Mouse (Mus musculus): ENCODE results near the gene Them5. TPM values are rescaled to one million over a fixed set of nuclear protein-coding genes. Genes with fewer than 3 reads are reported as not detected.

Them5 gene
- polyA plus RNA-seq, 1 experiment from 2014 or later, result 0.11 TPM

DNA sequence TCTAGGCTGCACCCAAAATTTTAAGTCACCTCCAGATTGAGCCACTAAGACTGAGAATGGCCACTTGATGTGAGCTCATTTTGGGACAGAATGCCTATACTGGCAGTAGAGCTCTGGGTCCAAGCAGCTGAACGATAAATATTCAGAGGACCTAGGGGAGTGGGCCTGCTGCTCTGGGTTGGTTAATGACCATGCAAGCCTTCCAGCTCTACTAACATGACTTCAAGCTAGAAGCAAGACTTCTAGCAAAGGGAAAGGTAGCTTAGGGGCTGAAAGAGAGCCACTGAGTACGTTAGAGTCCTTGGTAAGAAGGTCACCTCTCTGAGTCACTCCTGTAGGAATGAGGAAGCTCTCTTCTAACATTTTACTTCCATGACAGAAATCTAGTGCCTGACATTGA lies 50.2 kb downstream of the Them5 start:
- Histone ChIP-seq H3K4me3 (no peak overlapping the region), H3K36me3 (replicated peaks) (no peaks in the 10 kb centered on the region), H3K4me1 (no peaks in the 10 kb centered on the region), H3K27me3 (replicated peaks; ENCODE audit: low read depth, poor library complexity, severe bottlenecking) (peaks cover 16% of the 10 kb centered on the region), H3K27ac (replicated peaks) (no peak overlapping the region), H3K9me3 (no peaks in the 10 kb centered on the region)
- 88% methylated on average over 2 of the region's 2 CpGs for WGBS
- no peak for DNase-seq (ENCODE audit: low spot score)

GRCm38 (mm10) chr3:94393049-94393448 lies 51.1 kb downstream of the Them5 start:
- Histone ChIP-seq H3K36me3 (replicated peaks) (no peaks in the 10 kb centered on the region), H3K27me3 (replicated peaks; ENCODE audit: low read depth, poor library complexity, severe bottlenecking) (peaks cover 25% of the 10 kb centered on the region), H3K4me1 (no peaks in the 10 kb centered on the region), H3K27ac (replicated peaks) (no peak overlapping the region), H3K4me3 (no peak overlapping the region), H3K9me3 (no peaks in the 10 kb centered on the region)
- DNase-seq (ENCODE audit: low spot score), result no peak
- WGBS, result 72% methylated on average over 4 of the region's 4 CpGs

DNA sequence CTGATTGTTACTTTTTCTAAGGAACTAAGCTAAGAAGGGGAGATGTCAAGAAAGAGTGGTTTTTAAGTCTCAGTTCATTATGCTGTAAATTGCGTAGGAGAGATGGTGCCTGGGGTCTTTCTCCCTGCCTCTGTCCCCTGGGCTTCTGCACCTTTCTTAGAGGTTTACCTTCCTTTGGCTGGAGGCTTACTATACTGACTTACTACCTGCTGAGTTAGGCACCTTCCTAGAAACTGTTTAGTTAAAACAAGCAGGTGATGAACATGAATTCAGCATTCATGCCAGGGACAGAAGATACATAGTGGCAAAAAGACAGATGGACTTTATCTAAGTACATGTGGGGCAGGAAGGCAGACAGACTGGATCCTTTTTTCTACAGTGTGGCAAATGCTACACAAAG lies 54.4 kb downstream of the Them5 start:
- Histone ChIP-seq H3K27ac (replicated peaks) (no peak overlapping the region), H3K9me3 (no peaks in the 10 kb centered on the region), H3K27me3 (replicated peaks; ENCODE audit: low read depth, poor library complexity, severe bottlenecking) (peaks cover 52% of the 10 kb centered on the region), H3K4me3 (no peak overlapping the region), H3K36me3 (replicated peaks) (no peaks in the 10 kb centered on the region), H3K4me1 (peaks cover 21% of the 10 kb centered on the region)
- 67% methylated on average over 1 of the region's 1 CpGs for WGBS
- DNase-seq (ENCODE audit: low spot score), result no peak

DNA sequence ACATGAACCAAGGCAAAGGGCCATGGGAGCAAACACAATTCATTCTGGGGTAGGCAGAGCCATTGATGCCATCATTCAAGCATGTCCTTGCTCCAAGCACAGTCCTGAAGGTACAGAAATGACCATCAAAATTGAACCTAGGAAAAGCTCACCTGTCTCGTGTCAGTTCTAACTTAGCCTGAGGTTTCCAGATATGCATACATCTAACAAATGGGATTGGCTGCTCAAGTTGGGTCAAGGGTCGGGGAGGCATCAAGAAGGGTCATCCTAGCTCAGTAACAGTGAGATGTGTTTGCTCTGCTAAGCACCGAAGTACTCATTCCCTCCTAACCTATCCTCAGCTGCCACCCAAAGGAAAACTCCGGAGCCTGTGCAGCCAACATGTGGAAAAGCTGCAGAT lies 55.0 kb downstream of the Them5 start:
- H3K27me3 ChIP-seq (replicated peaks; ENCODE audit: low read depth, poor library complexity, severe bottlenecking), result peaks cover 57% of the 10 kb centered on the region
- no peaks in the 10 kb centered on the region for H3K9me3 ChIP-seq
- no peaks in the 10 kb centered on the region for H3K36me3 ChIP-seq (replicated peaks)
- H3K4me1 ChIP-seq, result peaks cover 21% of the 10 kb centered on the region
- 77% methylated on average over 4 of the region's 4 CpGs for WGBS
- no peak overlapping the region for H3K4me3 ChIP-seq
- no peak overlapping the region for H3K27ac ChIP-seq (replicated peaks)
- DNase-seq (ENCODE audit: low spot score), result no peak

Other genes starting within 250 kb of the Them5 start
- gene Gm10696, start 163.9 kb upstream of the Them5 start, polyA plus RNA-seq (2016; fragmentation: Nextera tagmentation; extraction: Ambion mirVana), result not detected in 2 replicates
- not detected in 2 replicates for gene Gm5286, start 145.4 kb upstream of the Them5 start, polyA plus RNA-seq (2016; fragmentation: Nextera tagmentation; extraction: Ambion mirVana)
- not detected in 2 replicates for gene Gm4778, start 78.1 kb upstream of the Them5 start, polyA plus RNA-seq (2016; fragmentation: Nextera tagmentation; extraction: Ambion mirVana)
- 8.3 TPM in 2 replicates for gene Them4, start 32.0 kb upstream of the Them5 start, polyA plus RNA-seq (2016; fragmentation: Nextera tagmentation; extraction: Ambion mirVana)
- gene C2cd4d, start 20.3 kb downstream of the Them5 start, polyA plus RNA-seq (2016; fragmentation: Nextera tagmentation; extraction: Ambion mirVana), result 0.30 and 0.31 TPM in 2 replicates
- 0.21 and 0.29 TPM in 2 replicates for gene Rorc, start 30.7 kb downstream of the Them5 start, polyA plus RNA-seq (2016; fragmentation: Nextera tagmentation; extraction: Ambion mirVana)
- 0.07 and 0.28 TPM in 2 replicates for gene Lingo4, start 56.4 kb downstream of the Them5 start, polyA plus RNA-seq (2016; fragmentation: Nextera tagmentation; extraction: Ambion mirVana)
- 14.2 and 16.5 TPM in 2 replicates for gene Tdrkh, start 71.2 kb downstream of the Them5 start, polyA plus RNA-seq (2016; fragmentation: Nextera tagmentation; extraction: Ambion mirVana)
- 68.5 and 71.4 TPM in 2 replicates for gene Mrpl9, start 101.2 kb downstream of the Them5 start, polyA plus RNA-seq (2016; fragmentation: Nextera tagmentation; extraction: Ambion mirVana)
- gene Oaz3, start 101.8 kb downstream of the Them5 start, polyA plus RNA-seq (2016; fragmentation: Nextera tagmentation; extraction: Ambion mirVana), result 0.56 and 0.60 TPM in 2 replicates
- 25.4 and 28.7 TPM in 2 replicates for gene Celf3, start 136.2 kb downstream of the Them5 start, polyA plus RNA-seq (2016; fragmentation: Nextera tagmentation; extraction: Ambion mirVana)
- gene Riiad1, start 138.2 kb downstream of the Them5 start, polyA plus RNA-seq (2016; fragmentation: Nextera tagmentation; extraction: Ambion mirVana), result 1.8 and 3.2 TPM in 2 replicates
- 39.3 and 40.7 TPM in 2 replicates for gene Snx27, start 240.6 kb downstream of the Them5 start, polyA plus RNA-seq (2016; fragmentation: Nextera tagmentation; extraction: Ambion mirVana)